Mouse (Mus musculus) heart, adult 2 months (tissue): ENCODE data around the gene Gm49661. TPM values are rescaled to one million over a fixed set of nuclear protein-coding genes. Genes with fewer than 3 reads are reported as not detected.
A peak's percentile ranks its signal among the peaks of the same experiment; 100 is the strongest.

ENCODE experiments used
- DNase-seq, 2 experiments: peaks; one replicate each; pipeline ENCODE4 v3.0.0; 2021
- H3K27ac ChIP-seq: fragments of 200-600 bp; 2 replicates; pipeline ENCODE4 v1.8.1; 2022
- H3K27me3 ChIP-seq: fragments of 200-500 bp; 2 replicates; pipeline ENCODE4 v1.6.1; 2012; ENCODE audit warnings: mild to moderate bottlenecking, low read length, inconsistent platforms, mixed read lengths; ENCODE audit not compliant: control insufficient read depth, insufficient read depth
- H3K36me3 ChIP-seq: fragments of 200-500 bp; 2 replicates; pipeline ENCODE4 v1.6.1; 2012; ENCODE audit warnings: low read length, inconsistent platforms; ENCODE audit not compliant: control insufficient read depth, insufficient read depth
- H3K4me1 ChIP-seq: fragments of 200-500 bp; 2 replicates; pipeline ENCODE4 v1.6.1; 2011; ENCODE audit warnings: low read length; ENCODE audit not compliant: control insufficient read depth, insufficient read depth
- H3K4me3 ChIP-seq: fragments of 200-600 bp; 2 replicates; pipeline ENCODE4 v1.8.1; 2022
- H3K79me2 ChIP-seq: fragments of 200-500 bp; replicated peaks from 2 replicates; pipeline ENCODE4 v1.6.1; 2012; ENCODE audit warnings: mild to moderate bottlenecking, inconsistent platforms, low read length, moderate library complexity, mixed read lengths; ENCODE audit not compliant: control insufficient read depth, insufficient read depth
- H3K9ac ChIP-seq: fragments of 200-500 bp; 2 replicates; pipeline ENCODE4 v1.6.1; 2012; ENCODE audit warnings: low read depth, mild to moderate bottlenecking, control low read depth, inconsistent platforms, low read length, mixed read lengths
- CTCF ChIP-seq: fragments of 200-600 bp; IDR thresholded peaks from 2 replicates; pipeline ENCODE4 v1.8.1; 2022; ENCODE audit warnings: antibody characterized with exemption, mild to moderate bottlenecking, moderate library complexity
- EP300 ChIP-seq: fragments of 200-500 bp; IDR thresholded peaks from 2 replicates; pipeline ENCODE4 v1.6.1; 2011; ENCODE audit warnings: low read depth, low read length, control low read depth; ENCODE audit not compliant: insufficient read depth
- POLR2A ChIP-seq: fragments of 200-500 bp; IDR thresholded peaks from 2 replicates; pipeline ENCODE4 v1.6.1; 2011; ENCODE audit warnings: mild to moderate bottlenecking, low read depth, low read length, control low read depth; ENCODE audit not compliant: insufficient read depth
- WGBS: fragments of 180-500 bp; shearing (Covaris S2); methylation state at CpG from one replicate; pipeline ENCODE4 v1.1.7; 2018; 5-methylcytosine and 5-hydroxymethylcytosine counted together
- intact Hi-C: fragments of 180-260 bp; cut with DNase I; formaldehyde crosslinking; loops from one replicate; pipeline ENCODE4 v1.15.1; 2025
- polyA plus RNA-seq: library from polyadenylated mRNA; depleted of rRNA; stranded (reverse); fragments of >200 nt; gene quantifications from 2 replicates; pipeline ENCODE4 v1.2.3, GENCODE M21; 2012
- total RNA-seq, 2 experiments: library from RNA; stranded (reverse); gene quantifications; 2 replicates each; pipeline ENCODE4 v1.2.3; 2021

Gm49661 gene
- total and polyA plus RNA-seq, 3 experiments: 1.3 to 2.1 TPM; not detected in 1

GRCm38 (mm10) chr8:84965731-84966291 is 3.4 kb downstream of the Gm49661 start:
- H3K4me1 ChIP-seq: peaks cover 17% of the 10 kb centered on the region
- intact Hi-C loops: loop anchor here (5.0 kb wide), 1 partner anchor 109 kb away; the partner anchor contains the start of gene Farsa
- no peaks in the 10 kb centered on the region for H3K79me2 ChIP-seq
- peak overlapping the region; percentile 47 for H3K27ac ChIP-seq
- H3K9ac ChIP-seq: peak overlapping the region; percentile 58
- WGBS: 1% methylated on average over 41 of the region's 41 CpGs
- H3K27me3 ChIP-seq: no peaks in the 10 kb centered on the region
- DNase-seq: peak; percentile 92 to 96
- no peaks in the 10 kb centered on the region for H3K36me3 ChIP-seq
- TF ChIP-seq POLR2A (peak; percentile 75), EP300 (no peak)
- peak overlapping the region; percentile 61 for H3K4me3 ChIP-seq

GRCm38 (mm10) chr8:84963952-84964351 is 5.3 kb downstream of the Gm49661 start:
- Histone ChIP-seq H3K27ac (no peak overlapping the region), H3K9ac (no peak overlapping the region), H3K4me3 (no peak overlapping the region), H3K36me3 (no peaks in the 10 kb centered on the region), H3K4me1 (peaks cover 11% of the 10 kb centered on the region), H3K79me2 (no peaks in the 10 kb centered on the region), H3K27me3 (no peaks in the 10 kb centered on the region)
- TF ChIP-seq POLR2A (no peak), CTCF (peak; percentile 22; the same call in 1 of the 2 replicates), EP300 (no peak)
- WGBS: 90% methylated on average over 4 of the region's 4 CpGs
- no peak for DNase-seq
- intact Hi-C loops: no loop called here

- Histone ChIP-seq H3K4me1 (no peaks in the 10 kb centered on the region), H3K27me3 (no peaks in the 10 kb centered on the region), H3K9ac (no peak overlapping the region), H3K4me3 (no peak overlapping the region), H3K27ac (peak overlapping the region; percentile 47; the same call in 1 of the 2 replicates), H3K36me3 (no peaks in the 10 kb centered on the region), H3K79me2 (no peaks in the 10 kb centered on the region)
- peak in 1 of 2 experiments; percentile 58 for DNase-seq
- 66% methylated on average over 7 of the region's 7 CpGs for WGBS
- no peak for TF ChIP-seq POLR2A
- TF ChIP-seq CTCF: no peak
- no peak for TF ChIP-seq EP300
- intact Hi-C loops: loop anchor here (5.0 kb wide), 1 partner anchor 37 kb away; no protein-coding TSS in a partner anchor
These were observed 9.4 kb downstream of the Gm49661 start for GRCm38 (mm10) chr8:84959811-84960210.

- TF ChIP-seq EP300 (no peak), CTCF (peak; percentile 81), POLR2A (no peak)
- 52% methylated on average over 2 of the region's 2 CpGs for WGBS
- peak in 1 of 2 experiments; percentile 56 for DNase-seq
- no peaks in the 10 kb centered on the region for H3K4me1 ChIP-seq
- H3K79me2 ChIP-seq: no peaks in the 10 kb centered on the region
- H3K9ac ChIP-seq: no peak overlapping the region
- no peaks in the 10 kb centered on the region for H3K36me3 ChIP-seq
- intact Hi-C loops: loop anchor here (5.0 kb wide), 1 partner anchor 41 kb away; no protein-coding TSS in a partner anchor
- H3K27ac ChIP-seq: no peak overlapping the region
- H3K4me3 ChIP-seq: no peak overlapping the region
- no peaks in the 10 kb centered on the region for H3K27me3 ChIP-seq
These were observed 12.5 kb downstream of the Gm49661 start for GRCm38 (mm10) chr8:84956768-84957167.

GRCm38 (mm10) chr8:84952612-84953255 is 16.5 kb downstream of the Gm49661 start:
- no peaks in the 10 kb centered on the region for H3K36me3 ChIP-seq
- no peak overlapping the region for H3K4me3 ChIP-seq
- H3K4me1 ChIP-seq: no peaks in the 10 kb centered on the region
- DNase-seq: peak; percentile 61 to 66
- no peaks in the 10 kb centered on the region for H3K27me3 ChIP-seq
- no peak overlapping the region for H3K9ac ChIP-seq
- 4% methylated on average over 18 of the region's 18 CpGs for WGBS
- no peak for TF ChIP-seq POLR2A
- TF ChIP-seq CTCF: no peak
- TF ChIP-seq EP300: no peak
- H3K79me2 ChIP-seq: no peaks in the 10 kb centered on the region
- no peak overlapping the region for H3K27ac ChIP-seq
- intact Hi-C loops: no loop called here

GRCm38 (mm10) chr8:84949753-84950152 is 19.5 kb downstream of the Gm49661 start:
- 23% methylated on average over 12 of the region's 12 CpGs for WGBS
- Histone ChIP-seq H3K4me1 (no peaks in the 10 kb centered on the region), H3K79me2 (no peaks in the 10 kb centered on the region), H3K27me3 (peaks cover 8% of the 10 kb centered on the region), H3K4me3 (no peak overlapping the region), H3K36me3 (no peaks in the 10 kb centered on the region), H3K9ac (no peak overlapping the region), H3K27ac (no peak overlapping the region)
- no peak for TF ChIP-seq EP300
- no peak for TF ChIP-seq POLR2A
- TF ChIP-seq CTCF: no peak
- no peak for DNase-seq
- intact Hi-C loops: no loop called here
